Mouse (Mus musculus): ENCODE results near the gene Clcnkb. TPM values are rescaled to one million over a fixed set of nuclear protein-coding genes. Genes with fewer than 3 reads are reported as not detected.

Clcnkb gene
- polyA plus RNA-seq, 1 experiment: 0.23 TPM

GRCm38 (mm10) chr4:141387933-141388332 is 27.9 kb downstream of the Clcnkb start:
- H3ac ChIP-seq (ENCODE audit: control insufficient read depth, insufficient read length): no peak overlapping the region
- H3K4me3 ChIP-seq: no peak overlapping the region
- no peaks in the 10 kb centered on the region for H3K36me3 ChIP-seq (ENCODE audit: control insufficient read depth, insufficient read depth)
- no peak for TF ChIP-seq CEBPB (IDR thresholded peaks at IDR 0.05; ENCODE audit: insufficient read depth, poor library complexity, severe bottlenecking)
- no peak for TF ChIP-seq E2F4 (IDR thresholded peaks at IDR 0.05; ENCODE audit: insufficient read depth)
- TF ChIP-seq REST (IDR thresholded peaks at IDR 0.05; ENCODE audit: insufficient read depth, insufficient read length): no peak
- no peak for TF ChIP-seq USF1 (IDR thresholded peaks at IDR 0.05; ENCODE audit: low read depth)
- no peak for TF ChIP-seq MYOG (IDR thresholded peaks at IDR 0.05; ENCODE audit: control insufficient read depth in 1 of 3, insufficient read depth in 1 of 3, insufficient read length in 2 of 3, low read depth in 2 of 3)
- peaks cover 6% of the 10 kb centered on the region for H3K27me3 ChIP-seq (ENCODE audit: control insufficient read depth, insufficient read depth, insufficient read length)
- H3K4me2 ChIP-seq (ENCODE audit: low read depth): no peak overlapping the region
- no peaks in the 10 kb centered on the region for H3K79me2 ChIP-seq (ENCODE audit: control insufficient read depth, insufficient read depth)

DNA sequence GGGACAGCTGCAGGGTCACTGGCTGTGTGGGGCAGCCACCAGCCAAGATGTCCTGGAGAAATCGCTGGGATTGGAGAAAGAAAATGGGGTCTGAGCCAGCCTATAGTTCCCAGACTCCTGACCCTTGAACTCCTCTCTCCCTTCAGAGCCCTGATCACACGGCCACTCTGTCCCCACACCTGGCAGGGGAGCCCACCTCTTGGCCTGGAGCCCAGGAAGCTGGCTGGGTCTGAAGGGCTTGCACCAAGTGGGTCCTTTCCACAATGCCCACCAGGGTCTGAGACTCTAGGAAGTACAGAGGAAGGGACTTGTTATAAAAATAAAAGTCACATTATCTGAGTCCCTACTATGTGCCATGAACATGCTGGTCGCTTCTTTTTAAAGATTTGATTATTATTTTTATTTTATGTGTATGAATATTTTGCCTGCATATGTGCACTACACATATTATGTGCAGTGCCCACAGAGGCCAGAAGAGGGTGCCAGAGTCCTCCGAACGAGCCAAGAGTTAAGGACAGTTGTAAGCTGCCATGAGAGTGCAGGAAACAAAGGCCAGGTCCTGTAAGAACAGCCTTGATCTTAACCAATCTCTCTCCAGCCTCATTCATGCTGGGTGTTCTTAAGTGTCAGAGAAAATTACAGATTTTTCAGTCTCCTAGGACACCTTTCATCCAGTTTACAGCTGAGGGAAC is 28.6 kb downstream of the Clcnkb start:
- Histone ChIP-seq H3K27me3 (ENCODE audit: control insufficient read depth, insufficient read depth, insufficient read length) (peaks cover 6% of the 10 kb centered on the region), H3K4me3 (no peak overlapping the region), H3K36me3 (ENCODE audit: control insufficient read depth, insufficient read depth) (no peaks in the 10 kb centered on the region), H3K79me2 (ENCODE audit: control insufficient read depth, insufficient read depth) (no peaks in the 10 kb centered on the region), H3ac (ENCODE audit: control insufficient read depth, insufficient read length) (no peak overlapping the region), H3K4me2 (ENCODE audit: low read depth) (no peak overlapping the region)
- no peak for TF ChIP-seq MAX (IDR thresholded peaks at IDR 0.05; ENCODE audit: low read depth)
- TF ChIP-seq REST (IDR thresholded peaks at IDR 0.05; ENCODE audit: insufficient read depth, insufficient read length): no peak
- no peak for TF ChIP-seq TCF12 (IDR thresholded peaks at IDR 0.05; ENCODE audit: insufficient read depth, poor library complexity, severe bottlenecking)
- no peak for TF ChIP-seq USF1 (IDR thresholded peaks at IDR 0.05; ENCODE audit: low read depth)
- TF ChIP-seq CEBPB (IDR thresholded peaks at IDR 0.05; ENCODE audit: insufficient read depth, poor library complexity, severe bottlenecking): no peak

DNA sequence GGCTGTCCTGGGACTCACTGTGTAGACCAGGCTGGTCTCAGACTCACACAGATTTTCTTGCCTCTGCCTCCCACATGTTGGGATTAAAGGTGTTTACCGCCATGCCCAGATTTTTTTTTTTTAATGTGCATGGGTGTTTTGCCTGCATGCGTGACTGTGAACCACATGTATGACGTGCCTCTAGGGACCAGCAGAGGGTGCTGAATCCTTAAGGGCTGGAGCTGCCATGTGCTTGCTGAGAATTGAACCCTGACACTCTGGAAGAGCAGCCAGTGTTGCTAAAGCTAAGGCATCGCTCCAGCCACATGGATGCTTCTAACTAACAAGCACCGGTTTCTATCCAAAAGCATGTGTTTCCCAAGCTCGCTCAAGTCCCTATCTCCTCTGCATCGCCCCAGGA is 29.7 kb downstream of the Clcnkb start:
- Histone ChIP-seq H3K79me2 (ENCODE audit: control insufficient read depth, insufficient read depth) (no peaks in the 10 kb centered on the region), H3ac (ENCODE audit: control insufficient read depth, insufficient read length) (no peak overlapping the region), H3K36me3 (ENCODE audit: control insufficient read depth, insufficient read depth) (no peaks in the 10 kb centered on the region), H3K4me2 (ENCODE audit: low read depth) (no peak overlapping the region), H3K4me3 (no peak overlapping the region), H3K27me3 (ENCODE audit: control insufficient read depth, insufficient read depth, insufficient read length) (peaks cover 6% of the 10 kb centered on the region)
- no peak for TF ChIP-seq POLR2A (IDR thresholded peaks at IDR 0.05; ENCODE audit: insufficient read length, low read depth)
- TF ChIP-seq E2F4 (IDR thresholded peaks at IDR 0.05; ENCODE audit: insufficient read depth): no peak
- TF ChIP-seq TCF3 (IDR thresholded peaks at IDR 0.05; ENCODE audit: insufficient read length, low read depth): no peak
- no peak for TF ChIP-seq MAX (IDR thresholded peaks at IDR 0.05; ENCODE audit: low read depth)
- TF ChIP-seq POLR2AphosphoS2 (IDR thresholded peaks at IDR 0.05; ENCODE audit: insufficient read length, low read depth): no peak
- TF ChIP-seq MYOD1 (IDR thresholded peaks at IDR 0.05; ENCODE audit: control insufficient read depth in 1 of 3, insufficient read length in 2 of 3, low read depth in 2 of 3): no peak
- no peak for TF ChIP-seq CEBPB (IDR thresholded peaks at IDR 0.05; ENCODE audit: insufficient read depth, poor library complexity, severe bottlenecking)
- TF ChIP-seq TCF12 (IDR thresholded peaks at IDR 0.05; ENCODE audit: insufficient read depth, poor library complexity, severe bottlenecking): no peak
- no peak for TF ChIP-seq REST (IDR thresholded peaks at IDR 0.05; ENCODE audit: insufficient read depth, insufficient read length)
- no peak for TF ChIP-seq MYOG (IDR thresholded peaks at IDR 0.05; ENCODE audit: control insufficient read depth in 1 of 3, insufficient read depth in 1 of 3, insufficient read length in 2 of 3, low read depth in 2 of 3)

GRCm38 (mm10) chr4:141385275-141385674 is 30.5 kb downstream of the Clcnkb start:
- Histone ChIP-seq H3K36me3 (ENCODE audit: control insufficient read depth, insufficient read depth) (no peaks in the 10 kb centered on the region), H3K79me2 (ENCODE audit: control insufficient read depth, insufficient read depth) (no peaks in the 10 kb centered on the region), H3K4me2 (ENCODE audit: low read depth) (no peak overlapping the region), H3ac (ENCODE audit: control insufficient read depth, insufficient read length) (no peak overlapping the region), H3K27me3 (ENCODE audit: control insufficient read depth, insufficient read depth, insufficient read length) (peaks cover 6% of the 10 kb centered on the region), H3K4me3 (no peak overlapping the region)
- TF ChIP-seq TCF3 (IDR thresholded peaks at IDR 0.05; ENCODE audit: insufficient read length, low read depth) (no peak), POLR2AphosphoS2 (IDR thresholded peaks at IDR 0.05; ENCODE audit: insufficient read length, low read depth) (no peak), MYOD1 (IDR thresholded peaks at IDR 0.05; ENCODE audit: control insufficient read depth in 1 of 3, insufficient read length in 2 of 3, low read depth in 2 of 3) (no peak), MYOG (IDR thresholded peaks at IDR 0.05; ENCODE audit: control insufficient read depth in 1 of 3, insufficient read depth in 1 of 3, insufficient read length in 2 of 3, low read depth in 2 of 3) (no peak), E2F4 (IDR thresholded peaks at IDR 0.05; ENCODE audit: insufficient read depth) (no peak), SRF (IDR thresholded peaks at IDR 0.05; ENCODE audit: control insufficient read depth, insufficient read length, low read depth) (no peak), REST (IDR thresholded peaks at IDR 0.05; ENCODE audit: insufficient read depth, insufficient read length) (no peak)

DNA sequence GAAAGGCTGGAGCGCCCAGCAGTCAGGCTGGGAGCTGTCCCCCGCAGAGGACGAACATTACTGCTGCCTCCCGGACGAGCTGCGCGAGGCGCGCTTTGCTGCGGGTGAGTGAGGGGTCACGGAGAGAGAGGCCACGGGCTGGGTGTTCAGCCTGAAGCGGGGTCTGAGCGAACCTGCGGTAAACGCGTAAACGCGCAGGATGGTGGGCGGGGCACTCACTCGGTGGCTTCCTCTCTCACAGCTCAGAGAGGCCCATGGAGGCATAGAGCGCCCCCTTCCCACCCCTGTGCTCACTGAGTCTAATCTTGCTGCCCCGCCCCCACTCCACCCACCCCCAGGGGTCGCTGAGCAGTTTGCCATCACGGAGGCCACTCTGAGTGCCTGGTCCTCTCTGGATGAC is 33.4 kb downstream of the Clcnkb start:
- Histone ChIP-seq H3K4me2 (ENCODE audit: low read depth) (no peak overlapping the region), H3K4me3 (no peak overlapping the region), H3K36me3 (ENCODE audit: control insufficient read depth, insufficient read depth) (no peaks in the 10 kb centered on the region), H3K79me2 (ENCODE audit: control insufficient read depth, insufficient read depth) (no peaks in the 10 kb centered on the region), H3K27me3 (ENCODE audit: control insufficient read depth, insufficient read depth, insufficient read length) (peaks cover 6% of the 10 kb centered on the region), H3ac (ENCODE audit: control insufficient read depth, insufficient read length) (no peak overlapping the region)
- TF ChIP-seq SRF (IDR thresholded peaks at IDR 0.05; ENCODE audit: control insufficient read depth, insufficient read length, low read depth): no peak
- TF ChIP-seq USF1 (IDR thresholded peaks at IDR 0.05; ENCODE audit: low read depth): no peak
- no peak for TF ChIP-seq TCF12 (IDR thresholded peaks at IDR 0.05; ENCODE audit: insufficient read depth, poor library complexity, severe bottlenecking)
- no peak for TF ChIP-seq CEBPB (IDR thresholded peaks at IDR 0.05; ENCODE audit: insufficient read depth, poor library complexity, severe bottlenecking)
- no peak for TF ChIP-seq MYOD1 (IDR thresholded peaks at IDR 0.05; ENCODE audit: control insufficient read depth in 1 of 3, insufficient read length in 2 of 3, low read depth in 2 of 3)
- TF ChIP-seq E2F4 (IDR thresholded peaks at IDR 0.05; ENCODE audit: insufficient read depth): no peak
- no peak for TF ChIP-seq REST (IDR thresholded peaks at IDR 0.05; ENCODE audit: insufficient read depth, insufficient read length)
- TF ChIP-seq TCF3 (IDR thresholded peaks at IDR 0.05; ENCODE audit: insufficient read length, low read depth): no peak
- no peak for TF ChIP-seq POLR2A (IDR thresholded peaks at IDR 0.05; ENCODE audit: insufficient read length, low read depth)
